Comparison of ENCODE assay signal across 8 mouse cellular contexts in the genomic region with DNA sequence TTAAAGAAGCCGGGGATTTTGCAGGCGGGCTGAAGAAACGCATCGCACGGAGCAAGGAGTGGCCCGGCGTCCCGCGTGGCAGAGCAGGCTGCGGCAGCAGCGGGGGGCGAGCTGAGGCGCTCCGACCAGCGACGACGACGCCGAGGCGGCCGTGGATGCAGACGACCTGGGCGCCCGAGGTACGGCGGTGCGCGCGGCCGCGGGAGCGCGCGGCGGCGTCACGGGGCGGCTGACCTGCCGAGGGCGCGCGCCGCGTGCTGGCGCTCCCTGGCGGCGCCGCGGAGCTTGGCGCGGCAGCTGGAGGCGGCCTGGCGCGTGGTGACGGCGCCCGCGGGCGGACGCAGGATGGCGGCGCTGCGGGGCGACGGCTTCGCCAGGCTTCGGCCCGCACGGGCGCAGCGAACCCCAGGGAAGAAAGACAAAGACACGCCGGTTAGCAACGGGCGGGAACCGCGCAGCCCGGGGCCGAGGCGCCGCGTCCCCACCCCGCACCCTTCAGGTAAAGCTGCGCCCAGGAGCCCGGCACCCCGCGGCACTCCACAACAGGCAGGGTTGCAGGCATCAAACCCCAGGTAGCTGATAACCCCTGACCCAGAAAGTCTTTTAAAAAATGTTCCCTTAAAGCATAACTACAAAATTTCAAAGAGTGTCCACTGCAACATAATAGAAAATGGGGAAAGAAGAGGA.
DNase-seq lines count a peak whose midpoint lies in the region; ATAC-seq and TF ChIP-seq lines count a peak whose summit lies in the region.

No protein-coding gene starts in this region.

- no peaks in the 10 kb centered on the region for H3K27me3 ChIP-seq in forebrain, embryonic 15.5 days
- no peaks in the 10 kb centered on the region for H3K27me3 ChIP-seq in lung, embryonic 14.5 days (ENCODE audit: insufficient read depth, low read length)

- peak overlapping the region; percentile 72 for H3K4me2 ChIP-seq in forebrain, embryonic 15.5 days (replicated peaks)
- H3K4me2 ChIP-seq in lung, embryonic 14.5 days, result peak overlapping the region; percentile 87

- peak overlapping the region; percentile 74 to 77 for H3K4me3 ChIP-seq in ES-E14 (ENCODE audit: insufficient read depth in 1 of 2, low read depth in 1 of 2, low read length in 2 of 2, poor library complexity in 1 of 2, severe bottlenecking in 1 of 2)
- peak overlapping the region; percentile 75 for H3K4me3 ChIP-seq in forebrain, embryonic 15.5 days
- peak overlapping the region; percentile 75 for H3K4me3 ChIP-seq in layer of hippocampus, adult 2 months
- H3K4me3 ChIP-seq in lung, embryonic 14.5 days (ENCODE audit: low read depth, low read length), result peak overlapping the region; percentile 56

- no peaks in the 10 kb centered on the region for H3K36me3 ChIP-seq in ES-E14 (ENCODE audit: control insufficient read depth, insufficient read depth, low read length, poor library complexity, severe bottlenecking)
- H3K36me3 ChIP-seq in forebrain, embryonic 15.5 days, result no peaks in the 10 kb centered on the region
- no peaks in the 10 kb centered on the region for H3K36me3 ChIP-seq in lung, embryonic 14.5 days (ENCODE audit: insufficient read depth)

- H3K4me1 ChIP-seq in ES-E14 (ENCODE audit: control insufficient read depth in 2 of 2, insufficient read depth in 2 of 2, low read length in 2 of 2, poor library complexity in 1 of 2), result no peaks in the 10 kb centered on the region
- 0 out of 2 replicates have a peak, but pooled peaks cover 4% of the 10 kb centered on the region for H3K4me1 ChIP-seq in forebrain, embryonic 15.5 days
- no peaks in the 10 kb centered on the region for H3K4me1 ChIP-seq in lung, embryonic 14.5 days (ENCODE audit: insufficient read depth)

- peak; percentile 96 for ATAC-seq in forebrain, embryonic 15.5 days (replicated peaks)
- ATAC-seq in lung, embryonic 14.5 days (ENCODE audit: insufficient read depth), result peak; percentile 97

- TF ChIP-seq CTCF in layer of hippocampus, adult 2 months (conservative IDR thresholded peaks at IDR 0.05), result peak; percentile 31
- no peak for TF ChIP-seq CTCF in lung, embryonic 14.5 days (IDR thresholded peaks at IDR 0.05; ENCODE audit: low read depth)

- H3K27ac ChIP-seq in ES-E14 (ENCODE audit: insufficient read depth, low read depth, low read length, poor library complexity, severe bottlenecking), result no peak overlapping the region
- peak overlapping the region; percentile 83 for H3K27ac ChIP-seq in forebrain, embryonic 15.5 days (replicated peaks)
- peak overlapping the region; percentile 96 for H3K27ac ChIP-seq in layer of hippocampus, adult 2 months
- no peak overlapping the region for H3K27ac ChIP-seq in lung, embryonic 14.5 days (ENCODE audit: low read depth)

- H3K9ac ChIP-seq in ES-E14 (ENCODE audit: insufficient read depth, low read depth, low read length, poor library complexity, severe bottlenecking), result peak overlapping the region; percentile 78
- peak overlapping the region; percentile 80 for H3K9ac ChIP-seq in forebrain, embryonic 15.5 days (replicated peaks)
- peak overlapping the region; percentile 65 for H3K9ac ChIP-seq in lung, embryonic 14.5 days

- no peaks in the 10 kb centered on the region for H3K9me3 ChIP-seq in ES-E14 (ENCODE audit: control insufficient read depth, insufficient read depth, low read depth, low read length)
- no peaks in the 10 kb centered on the region for H3K9me3 ChIP-seq in forebrain, embryonic 15.5 days
- H3K9me3 ChIP-seq in lung, embryonic 14.5 days (ENCODE audit: low read depth, low read length), result no peaks in the 10 kb centered on the region

- peak; percentile 17 for DNase-seq in ES-E14 (ENCODE audit: low read depth, low spot score)
- DNase-seq in cerebellum, adult 11-12 months, result peak; percentile 82
- peak; percentile 35 for DNase-seq in heart, postnatal 25 days (ENCODE audit: low spot score)
- peak; percentile 39 to 75 for DNase-seq in layer of hippocampus, adult 2 months (ENCODE audit: low spot score in 2 of 2)
- peak; percentile 88 for DNase-seq in lung, embryonic 14.5 days
- peak; percentile 39 for DNase-seq in ovary, postnatal 14 days (ENCODE audit: low spot score)
- DNase-seq in thymus, postnatal 14 days, result peak; percentile 78

- WGBS in forebrain, embryonic 15.5 days, result under 1% methylated on average over 87 of the region's 87 CpGs
- under 1% methylated on average over 86 of the region's 87 CpGs for WGBS in lung, embryonic 14.5 days

- intact Hi-C loops in heart, postnatal 25 days (cut with DNase I), result no loop called here

- in situ Hi-C loops in ES-E14 (cut with MboI; ENCODE audit: low sequenced_read_pairs in 2 of 2, unreplicated experiment in 2 of 2), result no loop called here

TF ChIP-seq in ES-E14, 5 proteins besides CTCF, POLR2A, EP300 and RAD21:
- no peak for TF ChIP-seq CHD2 (IDR thresholded peaks at IDR 0.05; ENCODE audit: low read depth, low read length)
- TF ChIP-seq ZNF384 (IDR thresholded peaks at IDR 0.05; ENCODE audit: low read depth, low read length), result no peak
- no peak for TF ChIP-seq HCFC1 (IDR thresholded peaks at IDR 0.05; ENCODE audit: borderline replicate concordance, insufficient read depth, low read length)
- TF ChIP-seq ZC3H11A (IDR thresholded peaks at IDR 0.05; ENCODE audit: borderline replicate concordance, low read depth, low read length), result no peak
- no peak for TF ChIP-seq MAFK (IDR thresholded peaks at IDR 0.05; ENCODE audit: insufficient read depth, low read depth, low read length)

Comparison
In these comparisons a context has a peak if more than half of its experiments do, and no peak if none do; other contexts are left out.
1. DNase-seq: peak in every context shown above with its lines; median percentile 88 in lung, embryonic 14.5 days; 82 in cerebellum, adult 11-12 months; 78 in thymus, postnatal 14 days; 57 in layer of hippocampus, adult 2 months; 39 in ovary, postnatal 14 days; 35 in heart, postnatal 25 days; 17 in ES-E14.
2. H3K27ac ChIP-seq: peak in forebrain, embryonic 15.5 days (single experiment) and layer of hippocampus, adult 2 months (single experiment); none in ES-E14 (single experiment) and lung, embryonic 14.5 days (single experiment).
3. Peak in every context shown above with its lines, with median percentiles within 50 percentile points of each other: H3K4me3 ChIP-seq and H3K9ac ChIP-seq.